Mouse (Mus musculus) heart, embryonic 11.5 days (tissue): ENCODE measurements around the gene Dennd5b. TPM values are rescaled to one million over a fixed set of nuclear protein-coding genes. Genes with fewer than 3 reads are reported as not detected.
"Not testable (repeated sequence)": the region's sequence is repeated elsewhere in the genome, so short reads cannot be mapped to it uniquely, and the experiment has no call there.

Experiments
- ATAC-seq: fragments of 200-750 bp; cut with Nextera tagmentation; replicated peaks from 2 replicates; pipeline ENCODE4 v1.8.0; 2017; ENCODE audit warnings: moderate library complexity; ENCODE audit not compliant: insufficient number of reproducible peaks, low FRiP score, low TSS enrichment
- H3K27ac ChIP-seq: fragments of 300-500 bp; sonication (generic); 2 replicates; pipeline ENCODE4 v1.5.1; 2014; ENCODE audit warnings: mild to moderate bottlenecking, low read depth, low read length
- H3K27me3 ChIP-seq: fragments of 300-500 bp; sonication (generic); 2 replicates; pipeline ENCODE4 v1.6.1; 2014; ENCODE audit warnings: mild to moderate bottlenecking, low read length, mixed read lengths; ENCODE audit not compliant: control insufficient read depth, insufficient read depth
- H3K36me3 ChIP-seq: fragments of 300-500 bp; sonication (generic); 2 replicates; pipeline ENCODE4 v1.6.1; 2014; ENCODE audit warnings: mild to moderate bottlenecking, low read length, moderate library complexity, mixed read lengths; ENCODE audit not compliant: control insufficient read depth, insufficient read depth
- H3K4me1 ChIP-seq: fragments of 300-500 bp; sonication (generic); 2 replicates; pipeline ENCODE4 v1.6.1; 2014; ENCODE audit warnings: low read length; ENCODE audit not compliant: control insufficient read depth, insufficient read depth
- H3K4me2 ChIP-seq: fragments of 300-500 bp; sonication (generic); 2 replicates; pipeline ENCODE4 v1.6.1; 2014; ENCODE audit warnings: mild to moderate bottlenecking, moderate library complexity
- H3K4me3 ChIP-seq: fragments of 300-500 bp; sonication (generic); 2 replicates; pipeline ENCODE4 v1.5.1; 2014; ENCODE audit warnings: low read depth, low read length
- H3K9ac ChIP-seq: fragments of 300-500 bp; sonication (generic); 2 replicates; pipeline ENCODE4 v1.6.1; 2014; ENCODE audit warnings: mild to moderate bottlenecking, low read depth, low read length, moderate library complexity
- H3K9me3 ChIP-seq: fragments of 300-500 bp; sonication (generic); replicated peaks from 2 replicates; pipeline ENCODE4 v1.6.1; 2016; ENCODE audit warnings: low read length; ENCODE audit not compliant: control insufficient read depth
- WGBS: fragments of 180-500 bp; shearing (Covaris S2); extraction: QIAGEN DNeasy Blood & Tissue Kit; methylation state at CpG from one replicate; pipeline ENCODE4 v1.1.7; 2014; ENCODE audit not compliant: insufficient replicate concordance; 5-methylcytosine and 5-hydroxymethylcytosine counted together
- polyA plus RNA-seq: library from polyadenylated mRNA; unstranded; fragments of >200 nt; fragmentation: Nextera tagmentation; extraction: Ambion mirVana; gene quantifications from 2 replicates; pipeline ENCODE4 v1.2.1, GENCODE M21; 2014

Gene Dennd5b
- polyA plus RNA-seq, 1 experiment from 2014 or later = 11.1 TPM

DNA sequence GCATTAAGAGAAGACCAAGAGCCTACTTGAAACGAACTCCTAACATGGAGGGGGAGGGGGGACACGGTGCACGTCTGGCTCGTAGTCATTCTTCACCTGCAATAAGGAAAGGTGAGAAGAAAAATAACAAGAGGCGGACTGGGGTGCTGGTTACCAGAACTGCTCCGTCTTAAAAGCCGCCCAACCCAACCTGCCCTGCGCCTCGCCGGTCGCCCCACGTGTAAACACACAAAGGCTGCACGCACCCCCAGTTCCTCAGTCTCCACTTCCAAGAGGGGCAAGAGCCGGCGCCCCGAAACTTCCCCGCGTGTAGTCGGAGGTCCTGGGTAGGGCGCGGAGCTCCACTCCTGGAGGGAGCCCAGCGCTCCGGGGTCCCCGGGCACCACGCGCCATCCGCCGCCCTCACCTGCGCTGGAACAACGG, 157.1 kb downstream of the Dennd5b start:
- ATAC-seq = no peak; the same call in 1 of the 2 replicates
- Histone ChIP-seq H3K27ac (peak overlapping the region; percentile 81), H3K4me2 (peak overlapping the region; percentile 83), H3K36me3 (no peaks in the 10 kb centered on the region), H3K9me3 (no peaks in the 10 kb centered on the region), H3K9ac (peak overlapping the region; percentile 99), H3K4me1 (peaks cover 9% of the 10 kb centered on the region; the same call in 1 of the 2 replicates), H3K27me3 (no peaks in the 10 kb centered on the region), H3K4me3 (peak overlapping the region; percentile 74)
- WGBS = under 1% methylated on average over 30 of the region's 30 CpGs

DNA sequence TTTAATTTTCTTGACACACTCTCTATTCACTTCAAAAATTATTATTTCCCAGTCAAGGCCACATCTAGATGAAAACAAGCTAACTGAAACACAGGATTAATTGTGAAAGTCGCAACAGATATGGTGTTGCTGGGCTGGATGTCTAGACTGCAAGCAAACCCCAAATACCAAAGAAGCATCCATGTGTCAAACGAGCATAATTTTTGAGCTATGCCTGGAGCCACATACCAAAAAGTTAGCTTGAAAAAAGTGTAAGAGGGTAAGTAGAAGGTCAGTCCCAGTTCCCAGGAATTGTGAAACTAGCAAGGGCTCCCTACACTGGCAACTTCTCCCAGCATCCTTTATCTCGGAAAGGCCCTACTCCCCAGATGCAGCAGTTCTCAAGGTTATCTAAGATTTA, 157.8 kb downstream of the Dennd5b start:
- Histone ChIP-seq H3K27ac (no peak overlapping the region), H3K9me3 (no peaks in the 10 kb centered on the region), H3K4me1 (peaks cover 9% of the 10 kb centered on the region; the same call in 1 of the 2 replicates), H3K4me3 (peak overlapping the region; percentile 74), H3K36me3 (no peaks in the 10 kb centered on the region), H3K9ac (peak overlapping the region; percentile 99), H3K27me3 (no peaks in the 10 kb centered on the region), H3K4me2 (peak overlapping the region; percentile 83)
- no peak for ATAC-seq
- 21% methylated on average over 3 of the region's 3 CpGs for WGBS

DNA sequence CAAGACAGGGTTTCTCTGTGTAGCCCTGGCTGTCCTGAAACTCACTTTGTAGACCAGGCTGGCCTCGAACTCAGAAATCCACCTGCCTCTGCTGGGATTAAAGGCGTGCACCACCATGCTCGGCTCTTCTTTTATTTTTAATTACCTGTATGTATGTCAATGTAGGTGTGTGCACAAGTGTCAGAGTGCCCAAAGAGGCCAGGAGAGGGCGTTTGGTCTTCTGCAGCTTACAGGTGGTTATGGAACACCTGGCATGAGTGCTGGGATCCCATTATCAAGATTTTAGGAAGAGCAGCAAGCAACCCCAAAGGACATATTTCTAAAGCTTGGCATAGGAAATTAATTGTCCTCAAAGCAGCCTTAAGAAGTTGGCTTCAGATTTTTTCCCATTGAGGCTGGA, 159.1 kb downstream of the Dennd5b start:
- Histone ChIP-seq H3K9me3 (no peaks in the 10 kb centered on the region), H3K4me2 (no peak overlapping the region), H3K27ac (no peak overlapping the region), H3K4me3 (no peak overlapping the region), H3K36me3 (no peaks in the 10 kb centered on the region), H3K4me1 (peaks cover 9% of the 10 kb centered on the region; the same call in 1 of the 2 replicates), H3K27me3 (no peaks in the 10 kb centered on the region), H3K9ac (no peak overlapping the region)
- 78% methylated on average over 4 of the region's 4 CpGs for WGBS
- no peak for ATAC-seq

DNA sequence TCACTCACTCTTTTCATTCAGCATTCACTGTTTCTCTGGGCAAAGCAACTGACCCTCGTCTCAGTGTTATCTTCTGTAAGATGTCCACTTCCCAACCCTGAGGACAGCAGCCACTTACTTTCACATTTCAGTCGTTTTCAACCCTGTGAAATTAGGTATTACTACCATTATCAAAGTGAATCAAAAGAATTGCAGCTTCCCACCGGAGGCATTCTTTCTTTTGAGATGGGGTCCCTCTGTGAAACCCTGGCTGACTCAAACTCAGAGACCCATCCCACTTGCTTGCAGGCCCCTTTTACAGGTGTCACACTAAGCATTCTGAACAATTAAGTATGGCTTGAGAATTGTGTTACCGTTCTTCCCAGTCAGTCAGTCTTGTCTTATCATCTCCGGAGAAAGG, 159.6 kb downstream of the Dennd5b start:
- no peak overlapping the region for H3K9ac ChIP-seq
- no peak overlapping the region for H3K4me3 ChIP-seq
- WGBS = 64% methylated on average over 5 of the region's 5 CpGs
- H3K4me1 ChIP-seq = peaks cover 9% of the 10 kb centered on the region; the same call in 1 of the 2 replicates
- no peaks in the 10 kb centered on the region for H3K27me3 ChIP-seq
- no peak for ATAC-seq
- H3K36me3 ChIP-seq = no peaks in the 10 kb centered on the region
- no peak overlapping the region for H3K4me2 ChIP-seq
- H3K27ac ChIP-seq = no peak overlapping the region
- no peaks in the 10 kb centered on the region for H3K9me3 ChIP-seq

DNA sequence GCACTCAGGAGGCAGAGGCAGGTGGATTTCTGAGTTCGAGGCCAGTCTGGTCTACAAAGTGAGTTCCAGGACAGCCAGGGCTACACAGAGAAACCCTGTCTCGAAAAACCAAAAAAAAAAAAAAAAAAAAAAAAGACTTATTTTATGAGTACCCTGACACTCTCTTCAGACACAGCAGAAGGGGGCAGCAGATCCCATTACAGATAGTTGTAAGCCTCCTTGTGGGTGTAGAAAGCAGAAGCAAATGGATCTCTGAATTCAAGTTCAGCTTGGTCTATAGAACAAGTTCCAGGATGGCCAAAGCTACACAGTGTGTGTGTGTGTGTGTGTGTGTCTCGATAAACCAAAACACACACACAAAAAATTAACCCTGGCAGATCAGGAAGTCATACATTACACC, 161.1 kb downstream of the Dennd5b start:
- not testable (repeated sequence) for ATAC-seq, H3K9me3 ChIP-seq, H3K4me3 ChIP-seq, H3K27ac ChIP-seq, H3K4me2 ChIP-seq, H3K9ac ChIP-seq, H3K27me3 ChIP-seq, H3K36me3 ChIP-seq
- peaks cover 11% of the 10 kb centered on the region; the same call in 1 of the 2 replicates for H3K4me1 ChIP-seq
- WGBS = 86% methylated on average over 2 of the region's 3 CpGs

Other genes starting within 250 kb of the Dennd5b start
- 9.6 and 10.6 TPM in 2 replicates for gene Caprin2, start 205.4 kb downstream of the Dennd5b start, polyA plus RNA-seq
- 104 and 113 TPM in 2 replicates for gene Sinhcaf, start 155.2 kb downstream of the Dennd5b start, polyA plus RNA-seq
- gene Gm10203, start 28.5 kb upstream of the Dennd5b start, polyA plus RNA-seq = not detected in 2 replicates
- gene Etfbkmt, start 38.2 kb upstream of the Dennd5b start, polyA plus RNA-seq = 13.8 and 17.9 TPM in 2 replicates
- gene Amn1, start 87.0 kb upstream of the Dennd5b start, polyA plus RNA-seq = 24.8 and 28.0 TPM in 2 replicates
- 29.7 and 37.7 TPM in 2 replicates for gene Resf1, start 207.7 kb upstream of the Dennd5b start, polyA plus RNA-seq